19 mouse cellular contexts compared by ENCODE assay signal in the genomic region with DNA sequence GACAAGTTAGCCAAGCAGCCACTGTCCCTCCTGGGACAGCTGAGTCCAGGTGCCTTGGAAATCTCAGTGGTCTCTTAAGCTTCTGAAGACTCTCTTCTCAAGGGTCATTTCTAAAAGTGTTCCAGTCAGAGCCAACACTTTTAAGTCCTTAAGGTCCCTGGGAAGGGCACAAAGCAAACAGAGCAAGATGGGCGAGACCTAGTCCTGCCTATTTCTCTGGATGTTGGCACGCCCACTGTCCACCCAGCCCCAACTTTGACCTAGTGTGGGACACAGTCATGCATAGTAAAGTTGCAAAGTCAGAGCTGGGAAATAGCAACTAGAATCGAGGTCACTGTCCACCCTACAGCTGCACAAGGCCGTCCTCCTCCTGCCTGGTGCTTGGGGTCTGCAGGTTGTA. TPM values are rescaled to one million over a fixed set of nuclear protein-coding genes. Genes with fewer than 3 reads are reported as not detected.
DNase-seq lines count a peak whose midpoint lies in the region; ATAC-seq and TF ChIP-seq lines count a peak whose summit lies in the region.
"Had no signal": no experiment of that assay in that cellular context is flagged by ENCODE, and none has a peak within 500 bp of the region (broad histone marks: within the 10 kb centered on the region; RNA-seq: fewer than 3 reads in every experiment).

No protein-coding gene starts in this region.

- no peak overlapping the region for H3K9ac ChIP-seq in CH12.LX (ENCODE audit: insufficient read depth, low read depth)
- no peak overlapping the region for H3K9ac ChIP-seq in liver, embryonic 11.5 days (ENCODE audit: low read depth, low read length)
- H3K9ac ChIP-seq: embryonic facial prominence, embryonic 15.5 days; hindbrain, embryonic 13.5 days; limb, embryonic 15.5 days; liver, postnatal 0 days; midbrain, embryonic 12.5 days had no signal

- no peak overlapping the region for H3K4me3 ChIP-seq in CH12.LX (replicated peaks in 1 of 3; ENCODE audit: low read depth in 2 of 3, low read length in 2 of 3, poor library complexity in 1 of 3)
- H3K4me3 ChIP-seq in cortical plate, adult 2 months (ENCODE audit: insufficient read depth, low read length): no peak overlapping the region
- no peak overlapping the region for H3K4me3 ChIP-seq in liver, embryonic 11.5 days (ENCODE audit: low read depth, low read length)
- H3K4me3 ChIP-seq: embryonic facial prominence, embryonic 15.5 days; forebrain, embryonic 10.5 days; hindbrain, embryonic 13.5 days; limb, embryonic 15.5 days; midbrain, embryonic 12.5 days had no signal

- peaks cover 3 to 12% of the 10 kb centered on the region in 2 experiments for H3K4me1 ChIP-seq in CH12.LX (ENCODE audit: control insufficient read depth in 1 of 2, insufficient read depth in 2 of 2)
- H3K4me1 ChIP-seq in cortical plate, adult 2 months (ENCODE audit: control insufficient read depth, insufficient read depth, low read length): peaks cover 6% of the 10 kb centered on the region; the same call in 1 of the 2 replicates
- H3K4me1 ChIP-seq in liver, embryonic 11.5 days (replicated peaks; ENCODE audit: control insufficient read depth, insufficient read depth, low read length): peaks cover 5% of the 10 kb centered on the region

- H3K9me3 ChIP-seq in CH12.LX (replicated peaks; ENCODE audit: low read length): no peaks in the 10 kb centered on the region
- H3K9me3 ChIP-seq in liver, embryonic 11.5 days (ENCODE audit: control insufficient read depth, low read length): no peaks in the 10 kb centered on the region
- H3K9me3 ChIP-seq: embryonic facial prominence, embryonic 15.5 days; forebrain, embryonic 10.5 days; hindbrain, embryonic 13.5 days; limb, embryonic 15.5 days; midbrain, embryonic 12.5 days had no signal

- ATAC-seq in liver, embryonic 11.5 days (replicated peaks; ENCODE audit: low FRiP score): no peak
- ATAC-seq: liver, postnatal 0 days had no signal

- no peaks in the 10 kb centered on the region for H3K27me3 ChIP-seq in CH12.LX (replicated peaks)
- no peaks in the 10 kb centered on the region for H3K27me3 ChIP-seq in liver, embryonic 11.5 days (replicated peaks; ENCODE audit: control insufficient read depth, insufficient read depth, low read length)
- H3K27me3 ChIP-seq: embryonic facial prominence, embryonic 15.5 days; hindbrain, embryonic 13.5 days; limb, embryonic 15.5 days; midbrain, embryonic 12.5 days had no signal

- TF ChIP-seq POLR2A in CH12.LX (IDR thresholded peaks at IDR 0.05; ENCODE audit: low read depth, low read length): no peak; the same call in 1 of the 2 replicates
- 0 out of 2 replicates have a peak, but pooled peaks have one; percentile 9 for TF ChIP-seq POLR2A in cortical plate, adult 2 months (IDR thresholded peaks at IDR 0.05; ENCODE audit: extremely low read depth, insufficient read depth, low read length)

- H3K4me2 ChIP-seq in CH12.LX (ENCODE audit: insufficient read depth, low read depth, poor library complexity, severe bottlenecking): no peak overlapping the region
- no peak overlapping the region for H3K4me2 ChIP-seq in liver, embryonic 11.5 days
- H3K4me2 ChIP-seq: embryonic facial prominence, embryonic 15.5 days; hindbrain, embryonic 13.5 days; limb, embryonic 15.5 days; midbrain, embryonic 12.5 days had no signal

- H3K79me2 ChIP-seq in CH12.LX (replicated peaks; ENCODE audit: control insufficient read depth, extremely low read depth, insufficient read depth, poor library complexity, severe bottlenecking): peaks cover 17% of the 10 kb centered on the region

- H3K27ac ChIP-seq in CH12.LX (ENCODE audit: insufficient read depth, low read depth): no peak overlapping the region
- H3K27ac ChIP-seq in cortical plate, adult 2 months (ENCODE audit: insufficient read depth, low read length): no peak overlapping the region
- no peak overlapping the region for H3K27ac ChIP-seq in liver, embryonic 11.5 days (ENCODE audit: low read depth, low read length)
- H3K27ac ChIP-seq: embryonic facial prominence, embryonic 15.5 days; forebrain, embryonic 10.5 days; hindbrain, embryonic 13.5 days; kidney, postnatal 0 days; limb, embryonic 15.5 days; midbrain, embryonic 12.5 days had no signal

- DNase-seq in adrenal gland, postnatal 14 days: peak; percentile 54
- no peak for DNase-seq in adrenal gland, adult 8-10 months
- no peak for DNase-seq in CH12.LX (ENCODE audit: extremely low read depth)
- DNase-seq in lung, postnatal 10 days: peak; percentile 66
- DNase-seq in heart, adult 18-20 months: no peak
- no peak for DNase-seq in liver, embryonic 11.5 days (ENCODE audit: low spot score)
- no peak for DNase-seq in retina, embryonic 14.5 days (ENCODE audit: low spot score)
- DNase-seq: cerebellum, adult 9-10 months; gastrocnemius, postnatal 25 days; heart, postnatal 10 days; liver, postnatal 0 days; thymus, postnatal 14 days had no signal

- no peak for TF ChIP-seq RAD21 in CH12.LX (IDR thresholded peaks at IDR 0.05; ENCODE audit: low read depth, low read length)

- TF ChIP-seq EP300 in CH12.LX (IDR thresholded peaks at IDR 0.05; ENCODE audit: low read length): no peak

- H3K36me3 ChIP-seq in CH12.LX (replicated peaks in 1 of 2; ENCODE audit: control insufficient read depth in 1 of 2, insufficient read depth in 1 of 2, low read length in 1 of 2): peaks cover 71 to 87% of the 10 kb centered on the region in 2 experiments
- peaks cover 70% of the 10 kb centered on the region for H3K36me3 ChIP-seq in liver, embryonic 11.5 days (ENCODE audit: control insufficient read depth, insufficient read depth, low read length)

- WGBS in liver, embryonic 11.5 days: 87% methylated on average over 4 of the region's 4 CpGs

- no peak for TF ChIP-seq CTCF in CH12.LX (conservative IDR thresholded peaks at IDR 0.05 in 1 of 2, IDR thresholded peaks at IDR 0.05 in 1 of 2; ENCODE audit: low read depth in 2 of 2, low read length in 2 of 2)
- no peak for TF ChIP-seq CTCF in cortical plate, adult 2 months (IDR thresholded peaks at IDR 0.05; ENCODE audit: extremely low read depth, insufficient read depth, low read length)

- dilution Hi-C loops in CH12.LX (cut with MboI; ENCODE audit: extremely low pct_ligation_motif_present, extremely low pct_unique_long_range_greater_than_20kb, low sequenced_read_pairs): no loop called here

- in situ Hi-C loops in CH12.LX (cut with MboI; ENCODE audit: low pct_ligation_motif_present, low pct_unique_long_range_greater_than_20kb, low sequenced_read_pairs): loop anchor here (25.0 kb wide), 1 partner anchor 744 kb away; no protein-coding TSS in a partner anchor

TF ChIP-seq in CH12.LX, 34 proteins besides CTCF, POLR2A, EP300 and RAD21:
- TF ChIP-seq POLR2AphosphoS2 (IDR thresholded peaks at IDR 0.05; ENCODE audit: low read depth, low read length) (0 out of 2 replicates have a peak, but pooled peaks have one; percentile 29), MYC (IDR thresholded peaks at IDR 0.05; ENCODE audit: low read depth, low read length) (no peak), ZMIZ1 (IDR thresholded peaks at IDR 0.05; ENCODE audit: low read depth, low read length) (no peak)

RNA-seq across cellular contexts. Expression of a gene that starts 4.9 kb away (rescaled TPM):
- total RNA-seq in adrenal gland, postnatal 14 days (2021): 73.9 and 74.6 TPM in 2 replicates
- 100 to 1,000 TPM in 2 of 4 experiments, 10 to 100 TPM in 2; 83.8 to 116 (median 104) TPM for total RNA-seq in adrenal gland, adult 8-10 months (2022)
- total RNA-seq in CH12.LX (2012; rRNA removed): 361 and 433 TPM in 2 replicates
- 350 and 356 TPM in 2 replicates for total RNA-seq in CH12.LX (2014; rRNA removed)
- polyA plus RNA-seq in CH12.LX (2012; ENCODE audit: insufficient read length, low read depth): 367 and 386 TPM in 2 replicates
- polyA plus RNA-seq in cortical plate, adult 2 months (2012; rRNA removed): 45.4 and 47.2 TPM in 2 replicates
- total RNA-seq in heart, adult 18-20 months (2021): 10 to 100 TPM; 24.5 to 27.2 TPM
- 89.3 and 90.4 TPM in 2 replicates for polyA plus RNA-seq in liver, embryonic 11.5 days (2014; fragmentation: Nextera tagmentation; extraction: Ambion mirVana)

RNA-seq across cellular contexts. Expression of a gene that starts 4.9 kb away (rescaled TPM):
- 135 and 137 TPM in 2 replicates for total RNA-seq in adrenal gland, postnatal 14 days (2021)
- total RNA-seq in adrenal gland, adult 8-10 months (2022): 100 to 1,000 TPM; 157 to 205 (median 185) TPM
- total RNA-seq in CH12.LX (2012; rRNA removed) (24.8 and 32.5 TPM in 2 replicates), CH12.LX (2014; rRNA removed) (9.0 and 15.8 TPM in 2 replicates)
- polyA plus RNA-seq in CH12.LX (2012; ENCODE audit: insufficient read length, low read depth): 45.4 and 52.6 TPM in 2 replicates
- 91.5 and 92.5 TPM in 2 replicates for polyA plus RNA-seq in cortical plate, adult 2 months (2012; rRNA removed)
- 10 to 100 TPM; 73.6 to 77.5 TPM for total RNA-seq in heart, adult 18-20 months (2021)
- 65.6 and 76.7 TPM in 2 replicates for polyA plus RNA-seq in liver, embryonic 11.5 days (2014; fragmentation: Nextera tagmentation; extraction: Ambion mirVana)

RNA-seq across cellular contexts. Expression of a gene that starts 10.3 kb away (rescaled TPM):
- 3.7 and 4.8 TPM in 2 replicates for total RNA-seq in adrenal gland, postnatal 14 days (2021)
- total RNA-seq in adrenal gland, adult 8-10 months (2022): 1 to 10 TPM; 4.1 to 7.5 (median 6.0) TPM
- total RNA-seq in CH12.LX (2012; rRNA removed) (2.7 and 3.6 TPM in 2 replicates), CH12.LX (2014; rRNA removed) (1.5 and 1.8 TPM in 2 replicates)
- 4.0 and 4.2 TPM in 2 replicates for polyA plus RNA-seq in CH12.LX (2012; ENCODE audit: insufficient read length, low read depth)
- polyA plus RNA-seq in cortical plate, adult 2 months (2012; rRNA removed): 68.4 and 70.5 TPM in 2 replicates
- total RNA-seq in heart, adult 18-20 months (2021): under 1 TPM; 0.18 to 0.37 TPM
- polyA plus RNA-seq in liver, embryonic 11.5 days (2014; fragmentation: Nextera tagmentation; extraction: Ambion mirVana): 0.34 and 0.62 TPM in 2 replicates
- polyA plus RNA-seq: liver, postnatal 0 days had no signal

RNA-seq across cellular contexts. Expression of a gene that starts 39.8 kb away (rescaled TPM):
- 44.1 and 44.2 TPM in 2 replicates for total RNA-seq in adrenal gland, postnatal 14 days (2021)
- total RNA-seq in adrenal gland, adult 8-10 months (2022): 10 to 100 TPM; 49.3 to 72.6 (median 54.6) TPM
- total RNA-seq in CH12.LX (2012; rRNA removed) (13.8 and 14.2 TPM in 2 replicates), CH12.LX (2014; rRNA removed) (8.6 and 9.1 TPM in 2 replicates)
- polyA plus RNA-seq in CH12.LX (2012; ENCODE audit: insufficient read length, low read depth): 24.3 and 28.6 TPM in 2 replicates
- 60.2 and 62.8 TPM in 2 replicates for polyA plus RNA-seq in cortical plate, adult 2 months (2012; rRNA removed)
- 10 to 100 TPM; 29.7 to 29.9 TPM for total RNA-seq in heart, adult 18-20 months (2021)
- 26.4 and 29.3 TPM in 2 replicates for polyA plus RNA-seq in liver, embryonic 11.5 days (2014; fragmentation: Nextera tagmentation; extraction: Ambion mirVana)

RNA-seq across cellular contexts. Expression of a gene that starts 40.4 kb away (rescaled TPM):
- 61.0 and 67.9 TPM in 2 replicates for total RNA-seq in adrenal gland, postnatal 14 days (2021)
- total RNA-seq in adrenal gland, adult 8-10 months (2022): 10 to 100 TPM; 70.8 to 95.4 (median 74.0) TPM
- total RNA-seq in CH12.LX (2012; rRNA removed): 44.7 and 53.7 TPM in 2 replicates
- 56.3 and 56.5 TPM in 2 replicates for total RNA-seq in CH12.LX (2014; rRNA removed)
- 53.3 and 55.1 TPM in 2 replicates for polyA plus RNA-seq in CH12.LX (2012; ENCODE audit: insufficient read length, low read depth)
- 40.2 and 41.5 TPM in 2 replicates for polyA plus RNA-seq in cortical plate, adult 2 months (2012; rRNA removed)
- 10 to 100 TPM; 20.5 to 21.7 TPM for total RNA-seq in heart, adult 18-20 months (2021)
- 56.4 and 62.8 TPM in 2 replicates for polyA plus RNA-seq in liver, embryonic 11.5 days (2014; fragmentation: Nextera tagmentation; extraction: Ambion mirVana)

Comparison
In these comparisons a context has a peak if more than half of its experiments do, and no peak if none do; other contexts are left out.
1. DNase-seq: peak in adrenal gland, postnatal 14 days (single experiment) and lung, postnatal 10 days (single experiment); none in adrenal gland, adult 8-10 months (single experiment), CH12.LX (single experiment), heart, adult 18-20 months (0 of 2), liver, embryonic 11.5 days (single experiment) and retina, embryonic 14.5 days (single experiment).